Mouse (Mus musculus): Measurements from ENCODE around the gene Cers6. TPM values are rescaled to one million over a fixed set of nuclear protein-coding genes. Genes with fewer than 3 reads are reported as not detected.

The Cers6 gene
- polyA plus RNA-seq, 1 experiment from 2014 or later, result 70.7 TPM

GRCm38 (mm10) chr2:68885766-68886496, 24.7 kb downstream of the Cers6 start:
- H3K27ac ChIP-seq, result no peak overlapping the region
- H3K9me3 ChIP-seq, result no peaks in the 10 kb centered on the region
- H3K27me3 ChIP-seq (replicated peaks), result no peaks in the 10 kb centered on the region
- no peaks in the 10 kb centered on the region for H3K4me1 ChIP-seq
- WGBS, result 42% methylated on average over 4 of the region's 4 CpGs
- H3K36me3 ChIP-seq (replicated peaks), result no peaks in the 10 kb centered on the region
- H3K4me2 ChIP-seq, result no peak overlapping the region
- H3K4me3 ChIP-seq, result no peak overlapping the region
- H3K9ac ChIP-seq, result no peak overlapping the region
- no peak for ATAC-seq (replicated peaks)

- WGBS, result 86% methylated on average over 4 of the region's 4 CpGs
- Histone ChIP-seq H3K4me1 (no peaks in the 10 kb centered on the region), H3K4me3 (no peak overlapping the region), H3K27me3 (replicated peaks) (no peaks in the 10 kb centered on the region), H3K9me3 (no peaks in the 10 kb centered on the region), H3K36me3 (replicated peaks) (no peaks in the 10 kb centered on the region), H3K9ac (no peak overlapping the region), H3K4me2 (no peak overlapping the region), H3K27ac (no peak overlapping the region)
- no peak for ATAC-seq (replicated peaks)
Measured at GRCm38 (mm10) chr2:68886661-68887060, 25.4 kb downstream of the Cers6 start.

GRCm38 (mm10) chr2:68888094-68888705, 27.0 kb downstream of the Cers6 start:
- WGBS, result 70% methylated on average over 3 of the region's 3 CpGs

GRCm38 (mm10) chr2:68889661-68890170, 28.5 kb downstream of the Cers6 start:
- 93% methylated on average over 5 of the region's 5 CpGs for WGBS
- Histone ChIP-seq H3K9ac (no peak overlapping the region), H3K4me3 (no peak overlapping the region), H3K4me2 (no peak overlapping the region), H3K9me3 (no peaks in the 10 kb centered on the region), H3K27ac (no peak overlapping the region), H3K4me1 (no peaks in the 10 kb centered on the region), H3K36me3 (replicated peaks) (no peaks in the 10 kb centered on the region), H3K27me3 (replicated peaks) (no peaks in the 10 kb centered on the region)
- ATAC-seq (replicated peaks), result no peak

More at GRCm38 (mm10) chr2:68888094-68888705, 27.0 kb downstream of the Cers6 start:
- H3K9me3 ChIP-seq, result no peaks in the 10 kb centered on the region
- no peaks in the 10 kb centered on the region for H3K4me1 ChIP-seq
- H3K4me2 ChIP-seq, result no peak overlapping the region
- H3K36me3 ChIP-seq (replicated peaks), result no peaks in the 10 kb centered on the region
- no peak overlapping the region for H3K9ac ChIP-seq
- no peak overlapping the region for H3K27ac ChIP-seq
- no peak overlapping the region for H3K4me3 ChIP-seq
- H3K27me3 ChIP-seq (replicated peaks), result no peaks in the 10 kb centered on the region
- no peak for ATAC-seq (replicated peaks)

GRCm38 (mm10) chr2:68892476-68892875, 31.2 kb downstream of the Cers6 start:
- Histone ChIP-seq H3K4me2 (no peak overlapping the region), H3K27ac (no peak overlapping the region), H3K4me1 (no peaks in the 10 kb centered on the region; the same call in 1 of the 2 replicates), H3K4me3 (no peak overlapping the region), H3K9me3 (no peaks in the 10 kb centered on the region), H3K9ac (no peak overlapping the region), H3K27me3 (replicated peaks) (no peaks in the 10 kb centered on the region), H3K36me3 (replicated peaks) (no peaks in the 10 kb centered on the region)
- no peak for ATAC-seq (replicated peaks)
- 96% methylated on average over 4 of the region's 4 CpGs for WGBS

- H3K4me3 ChIP-seq, result no peak overlapping the region
- H3K9ac ChIP-seq, result no peak overlapping the region
- WGBS, result 77% methylated on average over 10 of the region's 10 CpGs
- ATAC-seq (replicated peaks), result peak; percentile 43
- H3K36me3 ChIP-seq (replicated peaks), result no peaks in the 10 kb centered on the region
- no peak overlapping the region for H3K4me2 ChIP-seq
- H3K4me1 ChIP-seq, result no peaks in the 10 kb centered on the region; the same call in 1 of the 2 replicates
- H3K27ac ChIP-seq, result no peak overlapping the region
- no peaks in the 10 kb centered on the region for H3K27me3 ChIP-seq (replicated peaks)
- H3K9me3 ChIP-seq, result no peaks in the 10 kb centered on the region
Measured at GRCm38 (mm10) chr2:68895044-68895764, 34.0 kb downstream of the Cers6 start.

- WGBS, result 69% methylated on average over 4 of the region's 4 CpGs
- Histone ChIP-seq H3K27me3 (replicated peaks) (no peaks in the 10 kb centered on the region), H3K27ac (no peak overlapping the region), H3K4me2 (no peak overlapping the region), H3K4me3 (no peak overlapping the region), H3K4me1 (no peaks in the 10 kb centered on the region; the same call in 1 of the 2 replicates), H3K9me3 (no peaks in the 10 kb centered on the region), H3K9ac (no peak overlapping the region), H3K36me3 (replicated peaks) (no peaks in the 10 kb centered on the region)
- ATAC-seq (replicated peaks), result no peak
Measured at GRCm38 (mm10) chr2:68896196-68896595, 35.0 kb downstream of the Cers6 start.

- Histone ChIP-seq H3K36me3 (replicated peaks) (no peaks in the 10 kb centered on the region), H3K4me2 (no peak overlapping the region), H3K4me1 (no peaks in the 10 kb centered on the region; the same call in 1 of the 2 replicates), H3K27ac (no peak overlapping the region), H3K9me3 (no peaks in the 10 kb centered on the region), H3K9ac (no peak overlapping the region), H3K4me3 (no peak overlapping the region), H3K27me3 (replicated peaks) (no peaks in the 10 kb centered on the region)
- no peak for ATAC-seq (replicated peaks)
- WGBS, result 95% methylated on average over 7 of the region's 7 CpGs
Measured at GRCm38 (mm10) chr2:68899770-68900521, 38.7 kb downstream of the Cers6 start.

- Histone ChIP-seq H3K27me3 (replicated peaks) (no peaks in the 10 kb centered on the region), H3K36me3 (replicated peaks) (no peaks in the 10 kb centered on the region), H3K9ac (no peak overlapping the region), H3K9me3 (no peaks in the 10 kb centered on the region), H3K4me2 (no peak overlapping the region), H3K4me3 (no peak overlapping the region), H3K4me1 (no peaks in the 10 kb centered on the region; the same call in 1 of the 2 replicates), H3K27ac (no peak overlapping the region)
- 86% methylated on average over 9 of the region's 9 CpGs for WGBS
- ATAC-seq (replicated peaks), result no peak
Measured at GRCm38 (mm10) chr2:68900640-68901378, 39.6 kb downstream of the Cers6 start.

- Histone ChIP-seq H3K9ac (no peak overlapping the region), H3K27me3 (replicated peaks) (no peaks in the 10 kb centered on the region), H3K4me3 (no peak overlapping the region), H3K4me1 (no peaks in the 10 kb centered on the region), H3K9me3 (no peaks in the 10 kb centered on the region), H3K36me3 (replicated peaks) (no peaks in the 10 kb centered on the region), H3K4me2 (no peak overlapping the region), H3K27ac (no peak overlapping the region)
- 92% methylated on average over 2 of the region's 2 CpGs for WGBS
- no peak for ATAC-seq (replicated peaks)
Measured at GRCm38 (mm10) chr2:68901708-68902107, 40.5 kb downstream of the Cers6 start.

- no peak overlapping the region for H3K4me3 ChIP-seq
- H3K27ac ChIP-seq, result no peak overlapping the region
- WGBS, result 85% methylated on average over 6 of the region's 6 CpGs
- H3K4me2 ChIP-seq, result no peak overlapping the region
- H3K4me1 ChIP-seq, result no peaks in the 10 kb centered on the region
- no peaks in the 10 kb centered on the region for H3K27me3 ChIP-seq (replicated peaks)
- H3K9ac ChIP-seq, result no peak overlapping the region
- ATAC-seq (replicated peaks), result no peak
- H3K36me3 ChIP-seq (replicated peaks), result no peaks in the 10 kb centered on the region
- no peaks in the 10 kb centered on the region for H3K9me3 ChIP-seq
Measured at GRCm38 (mm10) chr2:68902546-68902945, 41.3 kb downstream of the Cers6 start.

Measured in midbrain, embryonic 15.5 days (tissue).